12 mouse cellular contexts compared by ENCODE assay signal in genomic region chr6:55680974-55681373, GRCm38 (mm10). TPM values are rescaled to one million over a fixed set of nuclear protein-coding genes. Genes with fewer than 3 reads are reported as not detected.
A peak's percentile ranks its signal among the peaks of the same experiment; 100 is the strongest.
DNase-seq lines count a peak whose midpoint lies in the region; ATAC-seq lines count a peak whose summit lies in the region.
"Had no signal": no experiment of that assay in that cellular context is flagged by ENCODE, and none has a peak within 500 bp of the region (broad histone marks: within the 10 kb centered on the region; RNA-seq: fewer than 3 reads in every experiment).

TSS of gene Neurod6 (minus strand) at chr6:55681263.

- no peak for DNase-seq in hindbrain, embryonic 11.5 days (ENCODE audit: low spot score)
- peak; percentile 76 for DNase-seq in hindbrain, embryonic 14.5 days (ENCODE audit: low spot score)
- DNase-seq in left cerebral cortex, postnatal 10 days (ENCODE audit: extremely low spot score in 1 of 2, low spot score in 2 of 2), result peak; percentile 55 to 79
- DNase-seq in right cerebral cortex, postnatal 4 days, result peak; percentile 57
- DNase-seq in T-cell, adult 2 months (ENCODE audit: low spot score), result no peak
- DNase-seq in embryo, embryonic 10.5 days (ENCODE audit: low spot score), result no peak
- DNase-seq: embryo, embryonic 11 days; heart, adult 2 months had no signal

- WGBS in hindbrain, embryonic 12.5 days, result 65% methylated on average over 4 of the region's 4 CpGs
- WGBS in hindbrain, embryonic 11.5 days, result 76% methylated on average over 4 of the region's 4 CpGs
- WGBS in hindbrain, embryonic 14.5 days, result 53% methylated on average over 4 of the region's 4 CpGs

- intact Hi-C loops in left cerebral cortex, postnatal 10 days (cut with DNase I), result loop anchor here (5.0 kb wide), 1 partner anchor 111 kb away; no protein-coding TSS in a partner anchor

- H3K9me3 ChIP-seq in hindbrain, embryonic 12.5 days (replicated peaks), result no peaks in the 10 kb centered on the region
- H3K9me3 ChIP-seq in hindbrain, embryonic 11.5 days (ENCODE audit: control insufficient read depth, low read length), result no peaks in the 10 kb centered on the region
- no peaks in the 10 kb centered on the region for H3K9me3 ChIP-seq in hindbrain, embryonic 14.5 days (ENCODE audit: control insufficient read depth, low read length)

- no peaks in the 10 kb centered on the region for H3K36me3 ChIP-seq in hindbrain, embryonic 12.5 days
- H3K36me3 ChIP-seq in hindbrain, embryonic 11.5 days (ENCODE audit: control insufficient read depth, insufficient read depth, low read length), result no peaks in the 10 kb centered on the region
- H3K36me3 ChIP-seq in hindbrain, embryonic 14.5 days (replicated peaks; ENCODE audit: control insufficient read depth, insufficient read depth), result no peaks in the 10 kb centered on the region

- no peak within 1 kb of the TSS for H3K4me2 ChIP-seq in hindbrain, embryonic 12.5 days (replicated peaks)
- H3K4me2 ChIP-seq in hindbrain, embryonic 11.5 days (replicated peaks; ENCODE audit: low read depth, low read length), result no peak within 1 kb of the TSS
- peak within 1 kb of the TSS; percentile 43 for H3K4me2 ChIP-seq in hindbrain, embryonic 14.5 days (replicated peaks)

- H3K27me3 ChIP-seq in hindbrain, embryonic 12.5 days, result peaks cover 12% of the 10 kb centered on the region; the same call in 1 of the 2 replicates
- H3K27me3 ChIP-seq in hindbrain, embryonic 11.5 days (ENCODE audit: control insufficient read depth, insufficient read depth, low read length), result no peaks in the 10 kb centered on the region
- H3K27me3 ChIP-seq in hindbrain, embryonic 14.5 days (ENCODE audit: control insufficient read depth, insufficient read depth, low read length), result no peaks in the 10 kb centered on the region

- H3K27ac ChIP-seq in hindbrain, embryonic 12.5 days, result peak within 1 kb of the TSS; percentile 46
- H3K27ac ChIP-seq in hindbrain, embryonic 11.5 days (ENCODE audit: low read depth, low read length), result no peak within 1 kb of the TSS
- H3K27ac ChIP-seq in hindbrain, embryonic 14.5 days, result peak within 1 kb of the TSS; percentile 75
- H3K27ac ChIP-seq: heart, adult 2 months had no signal

- ATAC-seq in hindbrain, embryonic 12.5 days (ENCODE audit: low FRiP score), result peak; percentile 73; the same call in 1 of the 2 replicates
- ATAC-seq in hindbrain, embryonic 11.5 days (ENCODE audit: low FRiP score), result no peak
- peak; percentile 90 for ATAC-seq in hindbrain, embryonic 14.5 days (ENCODE audit: low FRiP score)
- no peak for ATAC-seq in activated CD4-positive, CD25-positive, alpha-beta regulatory T cell, adult 4 months

- peaks cover 9% of the 10 kb centered on the region for H3K4me1 ChIP-seq in hindbrain, embryonic 12.5 days
- H3K4me1 ChIP-seq in hindbrain, embryonic 11.5 days (replicated peaks; ENCODE audit: control insufficient read depth, insufficient read depth, low read length), result no peaks in the 10 kb centered on the region
- peaks cover 15% of the 10 kb centered on the region for H3K4me1 ChIP-seq in hindbrain, embryonic 14.5 days (replicated peaks; ENCODE audit: control insufficient read depth, insufficient read depth, low read length)

- H3K4me3 ChIP-seq in hindbrain, embryonic 12.5 days, result 0 out of 2 replicates have a peak within 1 kb of the TSS, but pooled peaks have one; percentile 12
- no peak within 1 kb of the TSS for H3K4me3 ChIP-seq in hindbrain, embryonic 11.5 days (ENCODE audit: low read depth, low read length)
- H3K4me3 ChIP-seq in hindbrain, embryonic 14.5 days (replicated peaks; ENCODE audit: low read length), result peak within 1 kb of the TSS; percentile 27
- H3K4me3 ChIP-seq: heart, adult 2 months had no signal

- no peak within 1 kb of the TSS for H3K9ac ChIP-seq in hindbrain, embryonic 12.5 days
- H3K9ac ChIP-seq in hindbrain, embryonic 11.5 days (ENCODE audit: low read depth, low read length), result no peak within 1 kb of the TSS
- H3K9ac ChIP-seq in hindbrain, embryonic 14.5 days, result peak within 1 kb of the TSS; percentile 22

RNA-seq across cellular contexts. Expression of gene Neurod6, which starts in this region (rescaled TPM):
- 18.0 and 22.7 TPM in 2 replicates for polyA plus RNA-seq in hindbrain, embryonic 12.5 days (2016; fragmentation: Nextera tagmentation; extraction: Ambion mirVana)
- polyA plus RNA-seq in hindbrain, embryonic 11.5 days (2014; fragmentation: Nextera tagmentation; extraction: Ambion mirVana), result 0.36 and 0.86 TPM in 2 replicates
- 39.4 and 47.1 TPM in 2 replicates for polyA plus RNA-seq in hindbrain, embryonic 14.5 days (2014; fragmentation: Nextera tagmentation; extraction: Ambion mirVana)
- total RNA-seq in left cerebral cortex, postnatal 10 days (2021), result 100 to 1,000 TPM in 1 of 2 experiments, 10 to 100 TPM in 1; 78.3 to 107 TPM
- not detected for polyA plus RNA-seq in activated CD4-positive, CD25-positive, alpha-beta regulatory T cell, adult 4 months (2017; shearing (Covaris generic))
- total RNA-seq: heart, adult 2 months had no signal
- polyA plus RNA-seq: C2C12; heart, adult 2 months; large intestine, adult 2 months had no signal

Comparison
In these comparisons a context has a peak if more than half of its experiments do, and no peak if none do; other contexts are left out.
1. RNA of gene Neurod6 (polyA plus RNA-seq): 39.4 to 47.1 TPM in hindbrain, embryonic 14.5 days and 18.0 to 22.7 TPM in hindbrain, embryonic 12.5 days; 0.36 to 0.86 TPM in hindbrain, embryonic 11.5 days and not detected in activated CD4-positive, CD25-positive, alpha-beta regulatory T cell, adult 4 months; every median in the first group is over 10 times any median in the second.
2. ATAC-seq: peak in hindbrain, embryonic 12.5 days (single experiment) and hindbrain, embryonic 14.5 days (single experiment); none in hindbrain, embryonic 11.5 days (single experiment) and activated CD4-positive, CD25-positive, alpha-beta regulatory T cell, adult 4 months (single experiment).
3. DNase-seq: peak in hindbrain, embryonic 14.5 days (single experiment), left cerebral cortex, postnatal 10 days (2 of 2) and right cerebral cortex, postnatal 4 days (single experiment); none in hindbrain, embryonic 11.5 days (single experiment), T-cell, adult 2 months (single experiment) and embryo, embryonic 10.5 days (single experiment).